Mouse (Mus musculus) erythroblast, embryonic 14.5 days (primary cell): ENCODE measurements around the gene Dqx1. TPM values are rescaled to one million over a fixed set of nuclear protein-coding genes. Genes with fewer than 3 reads are reported as not detected.

Source experiments
- H3K27me3 ChIP-seq: 2 replicates; pipeline ENCODE4 v1.6.1; 2012; ENCODE audit warnings: inconsistent platforms; ENCODE audit not compliant: control insufficient read depth
- H3K36me3 ChIP-seq: 2 replicates; pipeline ENCODE4 v1.6.1; 2012; ENCODE audit warnings: mild to moderate bottlenecking, inconsistent platforms; ENCODE audit not compliant: control insufficient read depth
- H3K4me1 ChIP-seq: 2 replicates; pipeline ENCODE4 v1.6.1; 2012; ENCODE audit warnings: inconsistent platforms; ENCODE audit not compliant: control insufficient read depth
- H3K4me3 ChIP-seq: replicated peaks from 2 replicates; pipeline ENCODE3; 2012; ENCODE audit warnings: moderate library complexity, mild to moderate bottlenecking, inconsistent platforms
- H3K9me3 ChIP-seq: 2 replicates; pipeline ENCODE4 v1.6.1; 2012; ENCODE audit warnings: low read length, inconsistent platforms, mixed read lengths; ENCODE audit not compliant: control insufficient read depth
- GATA1 ChIP-seq: IDR thresholded peaks from 2 replicates; pipeline ENCODE4 v1.6.1; 2012; ENCODE audit warnings: low read length, inconsistent platforms, mixed read lengths
- TAL1 ChIP-seq: IDR thresholded peaks from 3 replicates; pipeline ENCODE4 v1.6.1; 2012; ENCODE audit warnings: low read length, inconsistent platforms, mixed read lengths
- polyA plus RNA-seq: library from polyadenylated mRNA; stranded (reverse); fragments of >175 nt; gene quantifications from 2 replicates; pipeline ENCODE4 v1.2.3, GENCODE M21; 2012

Dqx1 gene
- polyA plus RNA-seq, 1 experiment = 0.14 TPM

DNA sequence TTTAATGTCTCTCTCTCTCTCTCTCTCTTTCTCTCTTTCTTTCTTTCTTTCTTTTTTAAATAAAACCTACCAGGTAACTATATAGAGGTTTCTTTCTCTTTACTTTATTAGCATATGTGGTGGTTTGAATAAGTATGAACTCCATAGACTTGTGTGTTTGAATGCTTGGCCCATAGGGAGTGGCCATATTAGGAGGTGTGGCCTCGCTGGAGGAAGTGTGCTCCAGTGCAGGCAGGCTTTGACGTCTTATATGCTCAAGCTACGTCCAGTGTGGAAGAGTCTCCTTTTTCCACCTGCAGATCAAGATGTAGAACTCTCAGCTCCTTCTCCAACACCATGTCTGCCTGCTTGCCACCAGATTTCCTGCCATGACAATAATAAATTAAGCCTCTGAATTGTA lies 38.6 kb upstream of the Dqx1 start:
- TF ChIP-seq TAL1 (no peak), GATA1 (no peak)
- H3K4me1 ChIP-seq = peaks cover 100% of the 10 kb centered on the region
- peaks cover 58% of the 10 kb centered on the region for H3K36me3 ChIP-seq
- H3K9me3 ChIP-seq = no peaks in the 10 kb centered on the region
- no peaks in the 10 kb centered on the region for H3K27me3 ChIP-seq
- H3K4me3 ChIP-seq = no peak overlapping the region

DNA sequence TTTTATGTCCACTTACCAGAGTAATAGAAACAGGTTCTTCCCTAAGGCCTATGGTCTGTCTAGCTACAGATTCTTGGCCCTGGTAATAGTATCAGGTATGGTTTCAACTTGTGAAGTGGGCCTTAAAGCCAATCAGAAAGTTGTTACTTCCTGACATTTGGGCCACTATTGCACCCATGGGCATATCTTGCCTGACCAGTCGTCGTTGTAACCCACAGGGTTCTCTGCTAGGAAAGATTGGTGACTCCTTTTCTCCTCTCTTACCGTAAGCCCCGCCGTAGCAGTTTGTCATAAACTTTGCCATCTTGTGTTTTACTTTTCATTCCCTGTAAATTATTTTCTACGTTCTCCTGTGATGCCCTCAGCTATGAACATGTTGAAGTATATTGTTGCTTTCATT lies 37.5 kb upstream of the Dqx1 start:
- TF ChIP-seq GATA1 (peak; percentile 65), TAL1 (peak; percentile 79)
- Histone ChIP-seq H3K9me3 (no peaks in the 10 kb centered on the region), H3K4me3 (peak overlapping the region; percentile 29), H3K4me1 (peaks cover 100% of the 10 kb centered on the region), H3K36me3 (peaks cover 68% of the 10 kb centered on the region), H3K27me3 (no peaks in the 10 kb centered on the region)

DNA sequence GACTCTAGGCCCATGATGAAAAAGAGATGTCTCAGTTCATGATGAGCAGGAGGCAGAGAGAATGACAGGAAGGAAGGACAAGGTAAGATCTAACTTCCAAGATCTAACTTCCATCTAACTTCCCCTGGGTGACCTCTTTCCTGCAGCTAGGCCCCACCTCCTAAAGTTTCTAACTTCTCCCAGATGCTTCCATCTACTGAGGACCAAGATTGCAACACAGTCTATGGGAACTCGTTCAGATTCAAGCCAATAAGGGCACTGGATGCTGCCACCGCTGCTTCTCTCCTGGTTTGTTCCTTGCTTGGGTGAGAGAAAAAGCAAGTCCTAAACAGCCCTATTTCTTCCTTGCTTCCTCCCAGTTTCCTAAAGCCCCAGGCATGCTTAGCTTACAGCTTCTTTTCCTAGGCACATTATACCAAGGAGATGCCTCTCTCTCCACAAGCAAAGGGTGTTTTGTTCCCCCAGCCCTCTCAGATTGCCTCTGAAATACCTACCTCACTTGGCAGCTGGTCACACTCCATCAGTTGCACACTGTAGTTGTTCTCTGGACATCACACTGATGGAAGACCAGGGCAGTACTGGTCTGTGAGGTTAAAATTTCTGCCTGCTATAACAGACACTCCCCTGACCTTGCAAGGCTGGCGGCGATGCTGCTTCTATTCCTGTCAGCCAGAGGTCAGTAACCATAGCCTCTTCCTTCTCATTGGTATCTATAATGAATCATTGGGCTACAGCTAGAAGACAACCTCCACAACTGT lies 36.6 kb upstream of the Dqx1 start:
- no peak for TF ChIP-seq TAL1
- peaks cover 70% of the 10 kb centered on the region for H3K36me3 ChIP-seq
- H3K27me3 ChIP-seq = no peaks in the 10 kb centered on the region
- no peak overlapping the region for H3K4me3 ChIP-seq
- no peaks in the 10 kb centered on the region for H3K9me3 ChIP-seq
- H3K4me1 ChIP-seq = peaks cover 97% of the 10 kb centered on the region

- Histone ChIP-seq H3K9me3 (no peaks in the 10 kb centered on the region), H3K36me3 (peaks cover 77% of the 10 kb centered on the region), H3K27me3 (no peaks in the 10 kb centered on the region), H3K4me3 (peak overlapping the region; percentile 12), H3K4me1 (peaks cover 93% of the 10 kb centered on the region)
- TF ChIP-seq GATA1 (peak; percentile 18; the same call in 1 of the 2 replicates), TAL1 (peak; percentile 16; the same call in 1 of the 3 replicates)
Measured at GRCm38 (mm10) chr6:83023008-83023407, 34.6 kb upstream of the Dqx1 start.

DNA sequence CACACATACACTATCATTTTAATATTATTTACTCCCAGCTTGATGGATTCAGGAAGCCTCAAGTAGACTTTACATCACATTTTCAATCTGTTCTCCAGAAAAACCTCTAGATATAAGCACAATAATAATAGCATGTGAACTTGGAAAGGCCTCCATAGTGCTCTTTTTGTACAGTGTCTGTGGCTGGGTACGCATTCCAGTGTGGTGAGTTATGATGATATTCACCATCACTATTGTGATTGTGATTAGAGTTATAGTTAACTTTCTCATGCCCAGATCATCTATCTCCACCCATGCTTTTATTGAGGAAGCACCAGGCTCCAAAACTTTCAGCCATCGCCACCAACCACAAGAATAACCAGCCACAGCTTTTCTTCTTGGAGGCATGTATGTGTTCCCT lies 33.9 kb upstream of the Dqx1 start:
- Histone ChIP-seq H3K36me3 (peaks cover 77% of the 10 kb centered on the region), H3K4me3 (no peak overlapping the region), H3K4me1 (peaks cover 91% of the 10 kb centered on the region), H3K27me3 (no peaks in the 10 kb centered on the region), H3K9me3 (no peaks in the 10 kb centered on the region)
- TF ChIP-seq GATA1 (no peak), TAL1 (no peak)

GRCm38 (mm10) chr6:83024421-83024820 lies 33.2 kb upstream of the Dqx1 start:
- H3K9me3 ChIP-seq = no peaks in the 10 kb centered on the region
- H3K36me3 ChIP-seq = peaks cover 79% of the 10 kb centered on the region
- peaks cover 90% of the 10 kb centered on the region for H3K4me1 ChIP-seq
- H3K4me3 ChIP-seq = no peak overlapping the region
- no peak for TF ChIP-seq GATA1
- TF ChIP-seq TAL1 = no peak
- no peaks in the 10 kb centered on the region for H3K27me3 ChIP-seq

GRCm38 (mm10) chr6:83025221-83025620 lies 32.4 kb upstream of the Dqx1 start:
- TF ChIP-seq TAL1 (no peak), GATA1 (no peak)
- Histone ChIP-seq H3K36me3 (peaks cover 83% of the 10 kb centered on the region), H3K9me3 (no peaks in the 10 kb centered on the region), H3K4me3 (no peak overlapping the region), H3K4me1 (peaks cover 88% of the 10 kb centered on the region), H3K27me3 (no peaks in the 10 kb centered on the region; the same call in 1 of the 2 replicates)

DNA sequence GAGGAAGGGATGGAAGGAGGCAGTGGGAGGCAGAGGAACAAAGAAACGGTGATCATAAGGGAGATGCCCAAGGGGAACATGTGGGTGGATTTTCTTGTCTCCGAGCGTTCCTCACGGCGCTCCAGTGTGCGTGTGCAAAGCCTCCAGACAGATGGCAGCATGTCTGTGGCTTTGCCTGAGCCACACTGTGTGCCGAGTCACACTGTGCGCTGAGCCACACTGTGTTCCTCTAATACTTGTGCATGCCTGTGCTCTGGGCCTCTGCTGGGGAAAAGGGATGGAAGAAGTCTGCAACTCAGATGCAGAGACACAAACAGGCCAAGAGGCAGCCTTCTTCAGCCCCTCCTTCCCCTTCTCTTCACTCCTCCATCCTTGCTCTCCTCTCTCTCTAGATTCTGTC lies 30.4 kb upstream of the Dqx1 start:
- Histone ChIP-seq H3K27me3 (peaks cover 3% of the 10 kb centered on the region; the same call in 1 of the 2 replicates), H3K9me3 (no peaks in the 10 kb centered on the region), H3K4me3 (no peak overlapping the region), H3K4me1 (peaks cover 88% of the 10 kb centered on the region), H3K36me3 (peaks cover 88% of the 10 kb centered on the region)
- no peak for TF ChIP-seq GATA1
- TF ChIP-seq TAL1 = no peak

DNA sequence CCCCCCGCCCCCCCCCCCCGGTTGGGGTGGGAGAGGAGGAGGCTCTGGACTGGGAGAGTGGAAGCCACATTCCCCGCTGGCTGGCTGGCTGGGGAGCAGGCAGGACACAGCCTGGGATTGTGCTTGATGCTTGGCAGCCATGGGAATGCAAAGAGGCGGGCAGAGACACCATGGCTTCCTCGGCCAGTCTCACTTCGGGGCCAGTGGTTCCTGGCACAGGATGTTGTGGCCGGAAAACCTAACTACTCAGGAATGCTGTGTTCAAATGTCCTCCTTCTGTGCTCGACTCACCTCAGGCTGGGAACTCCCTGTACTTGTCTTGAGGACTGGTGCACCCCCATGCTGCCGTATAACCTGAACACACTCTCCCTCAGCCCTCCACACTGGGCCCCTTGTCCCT lies 29.9 kb upstream of the Dqx1 start:
- no peak overlapping the region for H3K4me3 ChIP-seq

More for the DNA sequence above, 29.9 kb upstream of the Dqx1 start:
- Histone ChIP-seq H3K27me3 (peaks cover 3% of the 10 kb centered on the region; the same call in 1 of the 2 replicates), H3K9me3 (no peaks in the 10 kb centered on the region), H3K36me3 (peaks cover 90% of the 10 kb centered on the region), H3K4me1 (peaks cover 88% of the 10 kb centered on the region)
- TF ChIP-seq GATA1 = no peak
- TF ChIP-seq TAL1 = no peak
